Mouse (Mus musculus) limb, embryonic 14.5 days (tissue): ENCODE data around the gene Olfr211. TPM values are rescaled to one million over a fixed set of nuclear protein-coding genes. Genes with fewer than 3 reads are reported as not detected.
"Not testable (repeated sequence)": the region's sequence is repeated elsewhere in the genome, so short reads cannot be mapped to it uniquely, and the experiment has no call there.

Source experiments
- ATAC-seq: fragments of 200-750 bp; cut with Nextera tagmentation; 2 replicates; pipeline ENCODE4 v1.8.0; 2017; ENCODE audit warnings: low read depth, moderate number of reproducible peaks, moderate TSS enrichment; ENCODE audit not compliant: low FRiP score
- DNase-seq: peaks from one replicate; pipeline ENCODE4 v3.0.0-alpha.2; 2015; ENCODE audit warnings: low spot score
- H3K27ac ChIP-seq: fragments of 300-500 bp; sonication (generic); replicated peaks from 2 replicates; pipeline ENCODE4 v1.5.1; 2014; ENCODE audit warnings: low read depth, mild to moderate bottlenecking, low read length, moderate library complexity, mixed read lengths
- H3K27me3 ChIP-seq: fragments of 300-500 bp; sonication (generic); 2 replicates; pipeline ENCODE4 v1.6.1; 2014; ENCODE audit warnings: low read length, mixed read lengths; ENCODE audit not compliant: control insufficient read depth, insufficient read depth
- H3K36me3 ChIP-seq: fragments of 300-500 bp; sonication (generic); 2 replicates; pipeline ENCODE4 v1.6.1; 2014; ENCODE audit warnings: mild to moderate bottlenecking, low read length, moderate library complexity, mixed read lengths; ENCODE audit not compliant: control insufficient read depth, insufficient read depth
- H3K4me1 ChIP-seq: fragments of 300-500 bp; sonication (generic); 2 replicates; pipeline ENCODE4 v1.6.1; 2014; ENCODE audit warnings: antibody characterized with exemption, low read length, mixed read lengths; ENCODE audit not compliant: control insufficient read depth, insufficient read depth
- H3K4me2 ChIP-seq: fragments of 300-500 bp; sonication (generic); replicated peaks from 2 replicates; pipeline ENCODE4 v1.6.1; 2014; ENCODE audit warnings: low read depth, mild to moderate bottlenecking, low read length, moderate library complexity; ENCODE audit not compliant: severe bottlenecking
- H3K4me3 ChIP-seq: fragments of 300-500 bp; sonication (generic); replicated peaks from 2 replicates; pipeline ENCODE4 v1.5.1; 2014; ENCODE audit warnings: low read length
- H3K9ac ChIP-seq: fragments of 300-500 bp; sonication (generic); 2 replicates; pipeline ENCODE4 v1.6.1; 2014; ENCODE audit warnings: mild to moderate bottlenecking, low read depth, low read length, moderate library complexity; ENCODE audit not compliant: severe bottlenecking
- H3K9me3 ChIP-seq: fragments of 300-500 bp; sonication (generic); 2 replicates; pipeline ENCODE4 v1.6.1; 2016; ENCODE audit warnings: low read length; ENCODE audit not compliant: control insufficient read depth
- POLR2A ChIP-seq: fragments of 200-500 bp; IDR thresholded peaks from 2 replicates; pipeline ENCODE4 v1.8.0; 2012; ENCODE audit warnings: inconsistent platforms, mild to moderate bottlenecking, moderate library complexity, borderline replicate concordance; ENCODE audit not compliant: insufficient read depth, insufficient read length; ENCODE audit errors: extremely low read depth
- WGBS: fragments of 180-500 bp; shearing (Covaris S2); extraction: QIAGEN DNeasy Blood & Tissue Kit; methylation state at CpG from one replicate; pipeline ENCODE4 v1.1.7; 2014; 5-methylcytosine and 5-hydroxymethylcytosine counted together
- polyA plus RNA-seq, 2 experiments: library from polyadenylated mRNA; depleted of rRNA in 1 of 2; stranded (reverse) in 1 of 2; unstranded in 1 of 2; fragments of >200 nt; fragmentation: Nextera tagmentation in 1 of 2; extraction: Ambion mirVana in 1 of 2; gene quantifications; 2 replicates each; pipeline versions ENCODE4 v1.2.1 to v1.2.3; 2012 to 2014

Gene Olfr211
- polyA plus RNA-seq, 2 experiments, result not detected

GRCm38 (mm10) chr6:116486833-116487232 is 2.1 kb upstream of the Olfr211 start:
- Histone ChIP-seq H3K27ac (no peak overlapping the region), H3K36me3 (no peaks in the 10 kb centered on the region), H3K9ac (no peak overlapping the region), H3K27me3 (no peaks in the 10 kb centered on the region), H3K9me3 (no peaks in the 10 kb centered on the region), H3K4me1 (no peaks in the 10 kb centered on the region), H3K4me2 (no peak overlapping the region), H3K4me3 (no peak overlapping the region)
- no peak for DNase-seq
- ATAC-seq, result no peak
- 50% methylated on average over 1 of the region's 1 CpGs for WGBS
- no peak for TF ChIP-seq POLR2A

- Histone ChIP-seq H3K4me3 (no peak overlapping the region), H3K36me3 (no peaks in the 10 kb centered on the region), H3K9me3 (no peaks in the 10 kb centered on the region), H3K9ac (no peak overlapping the region), H3K27me3 (no peaks in the 10 kb centered on the region), H3K4me1 (no peaks in the 10 kb centered on the region), H3K4me2 (no peak overlapping the region), H3K27ac (no peak overlapping the region)
- ATAC-seq (no peak), DNase-seq (no peak)
- WGBS, result 75% methylated on average over 5 of the region's 5 CpGs
- no peak for TF ChIP-seq POLR2A
Observed at GRCm38 (mm10) chr6:116493742-116494141, 4.9 kb downstream of the Olfr211 start.

- H3K4me3 ChIP-seq, result no peak overlapping the region
- DNase-seq, result no peak
- no peaks in the 10 kb centered on the region for H3K36me3 ChIP-seq
- no peak overlapping the region for H3K9ac ChIP-seq
- 84% methylated on average over 1 of the region's 1 CpGs for WGBS
- no peaks in the 10 kb centered on the region for H3K27me3 ChIP-seq
- no peak for TF ChIP-seq POLR2A
- no peak for ATAC-seq
- no peak overlapping the region for H3K4me2 ChIP-seq
- no peaks in the 10 kb centered on the region for H3K4me1 ChIP-seq
- H3K27ac ChIP-seq, result no peak overlapping the region
- no peaks in the 10 kb centered on the region for H3K9me3 ChIP-seq
Observed at GRCm38 (mm10) chr6:116495960-116496359, 7.1 kb downstream of the Olfr211 start.

- not testable (repeated sequence) for ATAC-seq, H3K27ac ChIP-seq, H3K27me3 ChIP-seq, H3K4me1 ChIP-seq, H3K9ac ChIP-seq, H3K4me3 ChIP-seq, H3K9me3 ChIP-seq, H3K4me2 ChIP-seq, H3K36me3 ChIP-seq, DNase-seq
- 86% methylated on average over 17 of the region's 20 CpGs for WGBS
Observed at GRCm38 (mm10) chr6:116506302-116507003, 17.6 kb downstream of the Olfr211 start, which contains the start of gene Olfr212. TSS of gene Olfr212 (plus strand) at chr6:116506516.

GRCm38 (mm10) chr6:116514832-116515231 is 25.9 kb downstream of the Olfr211 start:
- Histone ChIP-seq H3K4me3 (no peak overlapping the region), H3K9me3 (no peaks in the 10 kb centered on the region), H3K27ac (no peak overlapping the region), H3K4me2 (no peak overlapping the region), H3K9ac (no peak overlapping the region), H3K4me1 (no peaks in the 10 kb centered on the region), H3K36me3 (no peaks in the 10 kb centered on the region), H3K27me3 (no peaks in the 10 kb centered on the region)
- no peak for ATAC-seq
- no peak for DNase-seq
- TF ChIP-seq POLR2A, result no peak
